Mouse (Mus musculus): ENCODE measurements around the gene Thumpd2. TPM values are rescaled to one million over a fixed set of nuclear protein-coding genes. Genes with fewer than 3 reads are reported as not detected.

Thumpd2 gene
- 1 to 10 TPM; 7.2 to 9.5 (median 8.4) TPM for total RNA-seq (2022)

GRCm38 (mm10) chr17:81064979-81065311, at the start of gene Thumpd2:
Gene Thumpd2 (minus strand): TSS chr17:81065082.
- peak; percentile 66 to 90 for DNase-seq (ENCODE audit: low spot score in 2 of 2)

- DNase-seq (ENCODE audit: low spot score in 2 of 2), result no peak
Observed at GRCm38 (mm10) chr17:81104237-81104636, 39.4 kb upstream of the Thumpd2 start.

- DNase-seq (ENCODE audit: low spot score in 2 of 2), result no peak
Observed at GRCm38 (mm10) chr17:81102866-81103265, 38.0 kb upstream of the Thumpd2 start.

- no peak for DNase-seq (ENCODE audit: low spot score in 2 of 2)
Observed at GRCm38 (mm10) chr17:81098444-81098843, 33.6 kb upstream of the Thumpd2 start.

GRCm38 (mm10) chr17:81096490-81096889, 31.6 kb upstream of the Thumpd2 start:
- DNase-seq (ENCODE audit: low spot score in 2 of 2), result no peak

- no peak for DNase-seq (ENCODE audit: low spot score in 2 of 2)
Observed at GRCm38 (mm10) chr17:81092794-81093193, 27.9 kb upstream of the Thumpd2 start.

GRCm38 (mm10) chr17:81088866-81089265, 24.0 kb upstream of the Thumpd2 start:
- no peak for DNase-seq (ENCODE audit: low spot score in 2 of 2)

- no peak for DNase-seq (ENCODE audit: low spot score in 2 of 2)
Observed at GRCm38 (mm10) chr17:81087735-81088134, 22.9 kb upstream of the Thumpd2 start.

GRCm38 (mm10) chr17:81064279-81064978, 453 bp downstream of the Thumpd2 start:
- peak in 1 of 2 experiments; percentile 19 for DNase-seq (ENCODE audit: low spot score in 2 of 2)

- DNase-seq (ENCODE audit: low spot score in 2 of 2), result no peak
Observed at GRCm38 (mm10) chr17:81063346-81063745, 1.5 kb downstream of the Thumpd2 start.

GRCm38 (mm10) chr17:81062349-81062871, 2.5 kb downstream of the Thumpd2 start:
- DNase-seq (ENCODE audit: low spot score in 2 of 2), result no peak

- DNase-seq (ENCODE audit: low spot score in 2 of 2), result no peak
Observed at GRCm38 (mm10) chr17:81056796-81057381, 8.0 kb downstream of the Thumpd2 start.

GRCm38 (mm10) chr17:81056035-81056434, 8.8 kb downstream of the Thumpd2 start:
- no peak for DNase-seq (ENCODE audit: low spot score in 2 of 2)

GRCm38 (mm10) chr17:81055522-81055921, 9.4 kb downstream of the Thumpd2 start:
- DNase-seq (ENCODE audit: low spot score in 2 of 2), result no peak

GRCm38 (mm10) chr17:81053274-81053673, 11.6 kb downstream of the Thumpd2 start:
- DNase-seq (ENCODE audit: low spot score in 2 of 2), result no peak

GRCm38 (mm10) chr17:81047930-81048564, 16.8 kb downstream of the Thumpd2 start:
- no peak for DNase-seq (ENCODE audit: low spot score in 2 of 2)

- peak in 1 of 2 experiments; percentile 54 for DNase-seq (ENCODE audit: low spot score in 2 of 2)
Observed at GRCm38 (mm10) chr17:81045525-81046150, 19.2 kb downstream of the Thumpd2 start.

- no peak for DNase-seq (ENCODE audit: low spot score in 2 of 2)
Observed at GRCm38 (mm10) chr17:81045115-81045514, 19.8 kb downstream of the Thumpd2 start.

GRCm38 (mm10) chr17:81044356-81044755, 20.5 kb downstream of the Thumpd2 start:
- no peak for DNase-seq (ENCODE audit: low spot score in 2 of 2)

- no peak for DNase-seq (ENCODE audit: low spot score in 2 of 2)
Observed at GRCm38 (mm10) chr17:81041662-81042061, 23.2 kb downstream of the Thumpd2 start.

GRCm38 (mm10) chr17:81038707-81039408, 26.0 kb downstream of the Thumpd2 start:
- no peak for DNase-seq (ENCODE audit: low spot score in 2 of 2)
